Mouse (Mus musculus) MN1 (cell line): ENCODE measurements around the gene Ect2.
A peak's percentile ranks its signal among the peaks of the same experiment; 100 is the strongest.

Source experiments
- DNase-seq: peaks from one replicate; pipeline ENCODE4 v3.0.0-alpha.2; 2016; ENCODE audit warnings: low spot score

The Ect2 gene

DNA sequence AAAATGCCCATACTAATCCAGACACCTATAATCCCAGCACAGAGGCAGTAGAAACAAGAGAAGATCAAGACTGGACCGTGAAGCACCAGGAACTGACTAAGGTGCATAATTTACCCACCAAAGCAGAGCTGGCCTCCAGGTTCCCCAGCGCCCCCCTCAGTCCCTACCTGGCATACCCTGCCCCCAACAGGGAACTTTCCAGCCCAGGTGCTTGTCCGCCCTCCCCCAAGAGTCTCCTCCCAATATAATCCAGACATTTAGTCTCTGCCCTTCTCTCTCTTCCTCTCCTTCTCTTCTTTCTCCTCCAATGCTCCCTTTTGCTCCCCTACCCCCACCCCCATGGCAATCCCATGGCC lies 2.9 kb upstream of the Ect2 start:
- DNase-seq = no peak

- no peak for DNase-seq
These were observed 2.3 kb upstream of the Ect2 start for GRCm38 (mm10) chr3:27155856-27156593.

- peak; percentile 15 for DNase-seq
These were observed 1.6 kb upstream of the Ect2 start for GRCm38 (mm10) chr3:27155051-27155855.

DNA sequence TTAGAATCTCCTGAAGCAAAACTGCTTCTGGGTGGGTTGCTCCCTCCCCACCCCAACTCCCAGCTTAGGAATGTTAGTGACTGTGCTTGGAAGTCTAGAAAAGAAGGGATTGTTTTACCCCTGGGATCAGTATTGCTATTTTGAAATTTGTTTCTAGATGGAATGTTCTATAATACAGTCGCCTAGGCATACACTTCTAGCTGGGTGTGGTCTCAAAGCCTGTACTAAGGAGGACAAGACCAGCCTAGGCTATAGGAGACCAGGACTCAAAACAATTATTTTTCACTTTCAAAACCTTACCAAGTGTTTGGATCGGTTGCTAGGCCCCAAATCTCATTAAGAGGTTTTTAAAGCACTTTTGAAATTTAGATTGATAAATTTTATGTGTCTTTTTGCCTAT lies 602 bp upstream of the Ect2 start:
- peak; percentile 25 for DNase-seq

- DNase-seq = no peak
These were observed 447 bp downstream of the Ect2 start for GRCm38 (mm10) chr3:27153191-27153671.

DNA sequence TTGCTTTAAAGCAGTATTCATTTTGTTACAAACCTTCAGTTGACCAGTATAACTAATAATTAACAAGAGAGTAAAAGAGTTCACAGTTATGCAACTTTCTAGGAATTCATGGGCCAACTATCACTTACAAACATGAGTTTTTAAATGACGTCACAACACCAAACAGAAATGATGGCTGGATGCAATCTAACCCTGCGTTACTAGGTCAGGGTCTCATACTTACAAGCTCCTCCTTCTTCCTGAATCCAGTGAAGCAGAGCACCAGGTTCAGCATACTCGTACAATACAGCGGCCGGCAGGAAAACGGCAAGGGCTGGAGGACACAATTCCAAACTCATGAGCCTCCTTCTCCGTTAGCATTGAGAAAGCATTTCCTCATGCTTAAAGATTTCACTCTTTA lies 7.9 kb downstream of the Ect2 start:
- no peak for DNase-seq

- no peak for DNase-seq
These were observed 10.1 kb downstream of the Ect2 start for GRCm38 (mm10) chr3:27143570-27143969.

GRCm38 (mm10) chr3:27140101-27140500 lies 13.6 kb downstream of the Ect2 start:
- no peak for DNase-seq

- no peak for DNase-seq
These were observed 31.7 kb downstream of the Ect2 start for GRCm38 (mm10) chr3:27121864-27122450.

GRCm38 (mm10) chr3:27120932-27121331 lies 32.7 kb downstream of the Ect2 start:
- no peak for DNase-seq

DNA sequence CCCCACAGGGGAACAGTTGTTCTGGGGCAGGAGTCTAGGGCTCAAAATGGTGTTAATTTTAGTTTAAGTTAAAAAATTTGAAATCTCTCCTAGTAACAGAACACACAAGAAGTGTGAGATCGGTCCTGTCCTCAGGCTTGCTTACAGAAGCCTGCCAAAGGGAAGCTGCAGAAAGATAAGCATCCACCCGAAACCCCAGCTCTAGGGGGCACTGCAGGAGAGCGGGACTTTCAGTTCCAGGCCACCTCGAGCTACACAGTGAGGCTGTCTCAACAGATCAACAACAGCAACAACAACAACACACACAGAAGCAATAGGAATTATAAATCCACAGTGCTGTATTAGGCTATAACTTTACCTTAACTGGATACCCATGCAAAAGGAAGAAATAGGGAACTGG lies 35.5 kb downstream of the Ect2 start:
- no peak for DNase-seq

GRCm38 (mm10) chr3:27110860-27111259 lies 42.8 kb downstream of the Ect2 start:
- DNase-seq = peak; percentile 29

DNA sequence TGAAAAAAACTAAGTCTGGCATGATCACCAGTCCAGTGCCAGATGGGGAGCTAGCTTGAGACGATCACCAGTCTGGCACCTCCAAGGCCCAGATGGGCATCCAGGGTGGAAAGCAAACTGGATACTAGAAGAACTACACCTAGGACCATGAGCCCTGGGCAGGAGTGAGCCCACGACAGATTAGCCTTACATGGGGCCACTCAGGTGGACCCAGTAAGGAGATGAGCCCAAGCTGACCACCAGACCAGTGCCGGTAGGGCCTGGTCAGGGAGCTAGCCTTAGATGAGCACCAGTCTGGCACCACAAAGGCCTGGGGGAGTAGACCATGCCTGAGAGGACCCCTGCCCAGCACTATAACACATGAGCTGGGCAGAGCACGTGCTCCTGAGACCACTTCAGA lies 44.6 kb downstream of the Ect2 start:
- no peak for DNase-seq

GRCm38 (mm10) chr3:27107142-27107541 lies 46.5 kb downstream of the Ect2 start:
- no peak for DNase-seq

GRCm38 (mm10) chr3:27102965-27103364 lies 50.7 kb downstream of the Ect2 start:
- no peak for DNase-seq

- DNase-seq = no peak
These were observed 55.0 kb downstream of the Ect2 start for GRCm38 (mm10) chr3:27098633-27099032.

DNA sequence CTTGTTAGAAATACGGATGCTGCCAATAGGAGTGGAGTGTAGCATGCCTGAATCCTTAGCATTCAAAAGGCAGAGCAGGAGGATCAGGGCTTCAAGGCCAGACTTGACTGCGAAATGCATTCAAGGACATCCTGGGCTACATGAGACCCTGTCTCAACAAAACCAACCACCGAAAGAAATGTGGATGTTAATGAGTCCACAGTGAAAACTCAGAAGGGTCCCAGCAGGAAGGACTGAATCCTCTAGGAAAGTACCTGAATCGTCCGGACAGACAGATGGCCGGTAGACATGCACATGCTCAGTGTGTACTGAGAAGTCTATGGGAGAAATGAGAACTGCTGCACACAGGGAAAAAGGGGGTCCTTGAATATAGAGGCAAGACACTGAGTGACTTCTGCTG lies 67.5 kb downstream of the Ect2 start:
- no peak for DNase-seq

DNA sequence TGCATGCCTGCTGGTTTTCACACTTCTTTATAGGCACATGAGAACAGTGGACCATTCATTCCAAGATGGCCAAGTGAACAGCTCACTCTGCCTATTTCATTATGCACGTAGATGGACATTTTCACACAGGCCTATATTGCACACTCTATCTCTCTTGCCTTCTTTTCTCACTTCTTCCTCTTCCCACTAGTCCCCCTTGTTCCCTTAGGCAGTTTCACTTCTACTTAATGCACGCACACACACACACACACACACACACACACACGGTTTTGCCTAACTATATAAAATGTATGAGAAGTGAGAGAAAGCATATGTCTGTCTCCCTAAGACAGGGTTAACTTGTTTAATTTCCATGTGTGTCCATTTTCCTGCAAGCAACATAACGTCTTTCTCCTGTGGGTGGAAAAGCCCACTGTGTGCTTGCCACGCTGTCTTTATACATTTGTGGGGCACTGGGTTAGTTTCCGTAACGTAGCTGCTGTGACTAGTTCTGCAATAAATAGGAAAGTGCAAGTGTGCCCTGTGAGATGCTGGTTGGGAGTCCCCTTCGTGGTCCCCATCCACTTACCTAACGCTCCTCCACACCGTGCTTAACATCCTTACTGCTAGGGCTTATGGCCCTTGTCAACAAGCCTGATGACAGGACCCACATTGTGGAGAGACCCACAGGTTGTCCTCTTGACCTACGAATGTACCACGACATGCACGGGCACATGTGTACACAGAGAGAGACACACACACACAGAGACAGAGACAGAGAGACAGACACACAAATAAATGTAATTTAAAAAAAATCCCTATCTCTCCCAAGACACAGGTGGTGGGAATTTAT lies 72.2 kb downstream of the Ect2 start:
- no peak for DNase-seq

DNA sequence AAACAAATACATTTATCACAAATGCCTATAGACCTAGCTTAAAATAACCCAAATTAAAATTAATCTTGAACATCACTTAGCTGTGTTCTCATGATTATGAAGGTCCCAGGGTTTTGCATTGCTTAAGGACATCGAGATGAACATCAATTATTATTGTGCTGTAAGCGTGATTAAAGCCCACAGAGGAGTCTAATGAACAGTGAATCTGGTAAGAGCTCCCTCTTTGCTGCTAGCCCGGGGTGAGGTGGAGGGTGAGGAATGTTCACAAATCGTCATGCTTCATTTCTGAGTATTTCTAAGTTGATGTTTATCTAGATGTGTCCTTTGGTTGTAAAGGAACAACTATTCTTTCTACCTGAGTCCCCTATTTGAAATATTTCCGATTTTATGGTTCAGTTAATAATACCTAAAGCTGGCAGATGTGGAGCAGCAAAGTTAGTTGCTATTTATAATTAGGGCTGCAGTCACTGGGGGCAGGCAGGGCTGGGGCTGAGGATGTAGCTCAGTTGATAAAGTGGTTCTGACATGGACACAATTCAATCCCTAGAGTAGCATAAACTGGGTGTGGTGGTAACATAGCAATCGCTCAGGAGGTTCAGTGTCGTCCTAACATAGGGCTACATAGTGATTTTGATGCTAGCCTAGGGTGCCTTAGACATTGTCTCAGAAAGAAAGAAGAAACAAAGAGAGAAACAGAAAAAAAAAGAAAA lies 73.5 kb downstream of the Ect2 start:
- DNase-seq = no peak

GRCm38 (mm10) chr3:27073884-27074283 lies 79.8 kb downstream of the Ect2 start:
- no peak for DNase-seq

DNA sequence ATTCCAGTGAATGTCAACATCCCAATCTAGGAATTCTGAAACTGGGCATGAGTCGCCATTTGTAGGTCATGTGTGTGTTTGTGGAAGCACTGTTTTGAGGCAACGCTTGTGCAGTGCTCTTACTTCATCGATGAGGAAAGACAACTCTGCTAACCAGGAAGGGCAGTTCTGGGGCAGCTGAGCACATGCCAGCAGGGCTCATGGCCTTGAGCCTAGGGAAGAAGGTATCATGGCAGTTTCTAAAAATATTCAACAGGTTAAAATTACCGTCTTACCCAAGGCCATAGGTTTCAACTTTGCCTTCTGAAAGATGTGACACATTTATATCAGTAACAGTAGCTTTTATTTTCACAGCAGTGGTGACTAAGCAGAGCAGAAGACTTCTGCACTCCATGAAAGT lies 82.0 kb downstream of the Ect2 start:
- DNase-seq = no peak

GRCm38 (mm10) chr3:27070340-27070739 lies 83.3 kb downstream of the Ect2 start:
- peak; percentile 16 for DNase-seq
